Mouse (Mus musculus) limb, embryonic 14.5 days (tissue): ENCODE measurements at regions not wholly inside any gene's neighbourhood (a gene's known extent, or its start where the extent isn't known, plus 50 kb on each side); places are given as distances from the start of the nearest gene placed in this dataset.

Experiments used
- ATAC-seq: fragments of 200-750 bp; cut with Nextera tagmentation; 2 replicates; pipeline ENCODE4 v1.8.0; 2017; ENCODE audit warnings: low read depth, moderate number of reproducible peaks, moderate TSS enrichment; ENCODE audit not compliant: low FRiP score
- DNase-seq: peaks from one replicate; pipeline ENCODE4 v3.0.0-alpha.2; 2015; ENCODE audit warnings: low spot score
- H3K27ac ChIP-seq: fragments of 300-500 bp; sonication (generic); replicated peaks from 2 replicates; pipeline ENCODE4 v1.5.1; 2014; ENCODE audit warnings: low read depth, mild to moderate bottlenecking, low read length, moderate library complexity, mixed read lengths
- H3K27me3 ChIP-seq: fragments of 300-500 bp; sonication (generic); 2 replicates; pipeline ENCODE4 v1.6.1; 2014; ENCODE audit warnings: low read length, mixed read lengths; ENCODE audit not compliant: control insufficient read depth, insufficient read depth
- H3K36me3 ChIP-seq: fragments of 300-500 bp; sonication (generic); 2 replicates; pipeline ENCODE4 v1.6.1; 2014; ENCODE audit warnings: mild to moderate bottlenecking, low read length, moderate library complexity, mixed read lengths; ENCODE audit not compliant: control insufficient read depth, insufficient read depth
- H3K4me1 ChIP-seq: fragments of 300-500 bp; sonication (generic); 2 replicates; pipeline ENCODE4 v1.6.1; 2014; ENCODE audit warnings: antibody characterized with exemption, low read length, mixed read lengths; ENCODE audit not compliant: control insufficient read depth, insufficient read depth
- H3K4me2 ChIP-seq: fragments of 300-500 bp; sonication (generic); replicated peaks from 2 replicates; pipeline ENCODE4 v1.6.1; 2014; ENCODE audit warnings: low read depth, mild to moderate bottlenecking, low read length, moderate library complexity; ENCODE audit not compliant: severe bottlenecking
- H3K4me3 ChIP-seq: fragments of 300-500 bp; sonication (generic); replicated peaks from 2 replicates; pipeline ENCODE4 v1.5.1; 2014; ENCODE audit warnings: low read length
- H3K9ac ChIP-seq: fragments of 300-500 bp; sonication (generic); 2 replicates; pipeline ENCODE4 v1.6.1; 2014; ENCODE audit warnings: mild to moderate bottlenecking, low read depth, low read length, moderate library complexity; ENCODE audit not compliant: severe bottlenecking
- H3K9me3 ChIP-seq: fragments of 300-500 bp; sonication (generic); 2 replicates; pipeline ENCODE4 v1.6.1; 2016; ENCODE audit warnings: low read length; ENCODE audit not compliant: control insufficient read depth
- POLR2A ChIP-seq: fragments of 200-500 bp; IDR thresholded peaks from 2 replicates; pipeline ENCODE4 v1.8.0; 2012; ENCODE audit warnings: inconsistent platforms, mild to moderate bottlenecking, moderate library complexity, borderline replicate concordance; ENCODE audit not compliant: insufficient read depth, insufficient read length; ENCODE audit errors: extremely low read depth
- WGBS: fragments of 180-500 bp; shearing (Covaris S2); extraction: QIAGEN DNeasy Blood & Tissue Kit; methylation state at CpG from one replicate; pipeline ENCODE4 v1.1.7; 2014; 5-methylcytosine and 5-hydroxymethylcytosine counted together

GRCm38 (mm10) chrX:19219301-19219700, 261.8 kb downstream of the Tex13c3 start:
- DNase-seq (no peak), ATAC-seq (no peak)
- no peaks in the 10 kb centered on the region for H3K27me3 ChIP-seq
- 89% methylated on average over 2 of the region's 2 CpGs for WGBS
- H3K9ac ChIP-seq = no peak overlapping the region
- H3K9me3 ChIP-seq = no peaks in the 10 kb centered on the region
- TF ChIP-seq POLR2A = no peak
- H3K27ac ChIP-seq = no peak overlapping the region
- no peak overlapping the region for H3K4me3 ChIP-seq
- no peak overlapping the region for H3K4me2 ChIP-seq
- no peaks in the 10 kb centered on the region for H3K36me3 ChIP-seq
- H3K4me1 ChIP-seq = no peaks in the 10 kb centered on the region

GRCm38 (mm10) chrX:19206420-19206819, 274.7 kb downstream of the Tex13c3 start:
- Histone ChIP-seq H3K9me3 (no peaks in the 10 kb centered on the region), H3K4me3 (no peak overlapping the region), H3K4me2 (no peak overlapping the region), H3K36me3 (no peaks in the 10 kb centered on the region), H3K27ac (no peak overlapping the region), H3K4me1 (no peaks in the 10 kb centered on the region), H3K9ac (no peak overlapping the region), H3K27me3 (no peaks in the 10 kb centered on the region)
- ATAC-seq = no peak
- no peak for TF ChIP-seq POLR2A
- WGBS = 47% methylated on average over 1 of the region's 1 CpGs
- no peak for DNase-seq

GRCm38 (mm10) chrX:19202542-19202941, 278.6 kb downstream of the Tex13c3 start:
- Histone ChIP-seq H3K27ac (no peak overlapping the region), H3K4me1 (no peaks in the 10 kb centered on the region), H3K9me3 (no peaks in the 10 kb centered on the region), H3K4me3 (no peak overlapping the region), H3K36me3 (no peaks in the 10 kb centered on the region), H3K9ac (no peak overlapping the region), H3K27me3 (no peaks in the 10 kb centered on the region), H3K4me2 (no peak overlapping the region)
- 74% methylated on average over 1 of the region's 1 CpGs for WGBS
- TF ChIP-seq POLR2A = no peak
- ATAC-seq (no peak), DNase-seq (no peak)

- Histone ChIP-seq H3K27me3 (no peaks in the 10 kb centered on the region), H3K36me3 (no peaks in the 10 kb centered on the region), H3K9me3 (no peaks in the 10 kb centered on the region), H3K4me1 (no peaks in the 10 kb centered on the region), H3K9ac (no peak overlapping the region), H3K4me2 (no peak overlapping the region), H3K4me3 (no peak overlapping the region), H3K27ac (no peak overlapping the region)
- 78% methylated on average over 1 of the region's 1 CpGs for WGBS
- ATAC-seq (no peak), DNase-seq (no peak)
- no peak for TF ChIP-seq POLR2A
Observed at GRCm38 (mm10) chrX:19201383-19201782, 279.7 kb downstream of the Tex13c3 start.

GRCm38 (mm10) chrX:19199531-19199930, 281.6 kb downstream of the Tex13c3 start:
- no peak overlapping the region for H3K4me2 ChIP-seq
- no peaks in the 10 kb centered on the region for H3K4me1 ChIP-seq
- H3K27me3 ChIP-seq = no peaks in the 10 kb centered on the region
- ATAC-seq = no peak
- H3K9ac ChIP-seq = no peak overlapping the region
- no peak for DNase-seq
- H3K36me3 ChIP-seq = no peaks in the 10 kb centered on the region
- no peak overlapping the region for H3K27ac ChIP-seq
- no peak overlapping the region for H3K4me3 ChIP-seq
- WGBS = 82% methylated on average over 3 of the region's 3 CpGs
- no peak for TF ChIP-seq POLR2A
- H3K9me3 ChIP-seq = no peaks in the 10 kb centered on the region

GRCm38 (mm10) chrX:19168983-19169382, 312.1 kb downstream of the Tex13c3 start:
- no peak overlapping the region for H3K4me3 ChIP-seq
- no peak for TF ChIP-seq POLR2A
- no peaks in the 10 kb centered on the region for H3K27me3 ChIP-seq
- DNase-seq (no peak), ATAC-seq (no peak)
- 81% methylated on average over 2 of the region's 2 CpGs for WGBS
- no peaks in the 10 kb centered on the region for H3K36me3 ChIP-seq
- no peak overlapping the region for H3K9ac ChIP-seq
- no peak overlapping the region for H3K4me2 ChIP-seq
- H3K4me1 ChIP-seq = no peaks in the 10 kb centered on the region
- H3K27ac ChIP-seq = no peak overlapping the region
- H3K9me3 ChIP-seq = no peaks in the 10 kb centered on the region
